Mouse (Mus musculus): ENCODE results near the gene Bok.

Gene Bok

GRCm38 (mm10) chr1:93740671-93741070 lies 55.2 kb downstream of the Bok start:
- no peak for DNase-seq (ENCODE audit: extremely low read depth, insufficient read length, low spot score)

- no peak for DNase-seq (ENCODE audit: extremely low read depth, insufficient read length, low spot score)
Measured at GRCm38 (mm10) chr1:93741987-93742386, 56.5 kb downstream of the Bok start.

GRCm38 (mm10) chr1:93742910-93743309 lies 57.5 kb downstream of the Bok start:
- DNase-seq (ENCODE audit: extremely low read depth, insufficient read length, low spot score) = no peak

All from 3134 (cell line).